Comparison of ENCODE assay signal across 22 mouse cellular contexts in the genomic region with DNA sequence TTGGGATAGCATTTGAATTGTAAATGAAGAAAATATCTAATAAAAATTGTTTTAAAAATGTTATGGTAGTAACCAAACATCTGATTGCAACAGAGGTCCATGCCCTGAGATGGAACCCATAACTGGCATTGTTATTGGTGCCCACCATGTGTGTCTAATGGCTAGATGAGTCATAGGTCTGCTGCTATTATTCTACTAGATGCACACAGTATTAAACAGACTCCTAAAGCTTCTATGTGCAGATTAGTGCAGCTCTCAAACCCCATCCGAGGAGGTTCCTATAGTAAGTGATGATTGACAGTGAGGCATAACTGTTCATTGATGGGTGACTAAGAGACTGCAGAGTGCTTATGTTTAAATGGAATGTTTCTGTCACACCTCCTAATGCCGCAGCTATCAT. TPM values are rescaled to one million over a fixed set of nuclear protein-coding genes. Genes with fewer than 3 reads are reported as not detected.
A peak's percentile ranks its signal among the peaks of the same experiment; 100 is the strongest.
DNase-seq lines count a peak whose midpoint lies in the region; ATAC-seq and TF ChIP-seq lines count a peak whose summit lies in the region.
"Had no signal": no experiment of that assay in that cellular context is flagged by ENCODE, and none has a peak within 500 bp of the region (broad histone marks: within the 10 kb centered on the region; RNA-seq: fewer than 3 reads in every experiment).

No protein-coding gene starts in this region.

- peak; percentile 20 for DNase-seq in Muller cell, postnatal 12 days (ENCODE audit: inconsistent ontology term)
- DNase-seq in Patski (ENCODE audit: low read depth, low spot score): no peak
- DNase-seq in natural killer cell, adult 2 months (ENCODE audit: low spot score in 2 of 2): no peak
- no peak for DNase-seq in layer of hippocampus, adult 2 months (ENCODE audit: low spot score in 2 of 2)
- DNase-seq: adrenal gland, adult 2 months; adrenal gland, adult 8-10 months; adrenal gland, postnatal 10 days; adrenal gland, postnatal 14 days; adrenal gland, postnatal 25 days; adrenal gland, postnatal 36 days; B cell, adult 2 months; cerebellum, adult 11 months; cerebellum, adult 11-12 months; cerebellum, adult 18-20 months; cerebellum, adult 2 months; cerebellum, adult 8-10 months had no signal

- CTCF ChIA-PET in Patski (lab: Charles Lee): interaction anchor here (1.3 kb wide), 1 partner anchor 33 kb away, joined by 3 read pairs; no protein-coding TSS in a partner anchor

- H3K4me3 ChIP-seq in layer of hippocampus, adult 2 months: no peak overlapping the region

- POLR2A ChIA-PET in Patski (lab: Charles Lee): no interaction called here

- ATAC-seq in Patski: peak; percentile 91
- ATAC-seq: activated CD4-positive, CD25-positive, alpha-beta regulatory T cell, adult 4 months; CD4-positive, CD25-positive, alpha-beta regulatory T cell, adult 4 months had no signal

- in situ Hi-C loops in Patski (cut with MboI; ENCODE audit: low pct_unique_long_range_greater_than_20kb): no loop called here

- H3K27me3 ChIP-seq in Patski: no peaks in the 10 kb centered on the region
- H3K27me3 ChIP-seq: CH12.LX had no signal

- no peak overlapping the region for H3K27ac ChIP-seq in layer of hippocampus, adult 2 months

- no peak for TF ChIP-seq CTCF in Patski (IDR thresholded peaks at IDR 0.05)
- TF ChIP-seq CTCF in layer of hippocampus, adult 2 months (conservative IDR thresholded peaks at IDR 0.05): no peak

RNA-seq across cellular contexts. Expression of a gene that starts 27.3 kb away (rescaled TPM):
- 0.68 TPM for polyA plus RNA-seq in Patski (2021)
- total RNA-seq in layer of hippocampus, adult 2 months (2021): 1 to 10 TPM; 4.3 to 5.1 TPM
- total RNA-seq: adrenal gland, adult 18-20 months; adrenal gland, postnatal 10 days; adrenal gland, postnatal 14 days; adrenal gland, postnatal 25 days; adrenal gland, postnatal 36 days; G1E; MEL had no signal
- polyA plus RNA-seq: activated CD4-positive, CD25-positive, alpha-beta regulatory T cell, adult 4 months; adrenal gland, adult 2 months; CD4-positive, CD25-positive, alpha-beta regulatory T cell, adult 4 months; G1E had no signal

RNA-seq across cellular contexts. Expression of a gene that starts 59.7 kb away (rescaled TPM):
- polyA plus RNA-seq in Patski (2021): 0.04 TPM
- total RNA-seq in layer of hippocampus, adult 2 months (2021): 10 to 100 TPM; 97.2 to 98.1 TPM
- total RNA-seq: adrenal gland, postnatal 25 days; G1E; MEL had no signal
- polyA plus RNA-seq: activated CD4-positive, CD25-positive, alpha-beta regulatory T cell, adult 4 months; CD4-positive, CD25-positive, alpha-beta regulatory T cell, adult 4 months; G1E had no signal
